Mouse (Mus musculus) liver, embryonic 11.5 days (tissue): ENCODE measurements around the gene 6030408B16Rik. TPM values are rescaled to one million over a fixed set of nuclear protein-coding genes. Genes with fewer than 3 reads are reported as not detected.

ENCODE experiments used
- ATAC-seq: fragments of 200-750 bp; cut with Nextera tagmentation; replicated peaks from 2 replicates; pipeline ENCODE4 v1.8.0; 2017; ENCODE audit warnings: moderate number of reproducible peaks, mild to moderate bottlenecking, moderate TSS enrichment, moderate library complexity; ENCODE audit not compliant: low FRiP score
- DNase-seq: peaks from one replicate; pipeline ENCODE4 v3.0.0-alpha.2; 2017; ENCODE audit warnings: low spot score
- H3K27ac ChIP-seq: fragments of 300-500 bp; sonication (generic); 2 replicates; pipeline ENCODE4 v1.5.1; 2014; ENCODE audit warnings: mild to moderate bottlenecking, low read depth, low read length, control low read depth
- H3K27me3 ChIP-seq: fragments of 300-500 bp; sonication (generic); replicated peaks from 2 replicates; pipeline ENCODE4 v1.6.1; 2014; ENCODE audit warnings: low read length, mixed read lengths; ENCODE audit not compliant: control insufficient read depth, insufficient read depth
- H3K36me3 ChIP-seq: fragments of 300-500 bp; sonication (generic); 2 replicates; pipeline ENCODE4 v1.6.1; 2014; ENCODE audit warnings: mild to moderate bottlenecking, low read length, moderate library complexity, mixed read lengths; ENCODE audit not compliant: control insufficient read depth, insufficient read depth
- H3K4me1 ChIP-seq: fragments of 300-500 bp; sonication (generic); replicated peaks from 2 replicates; pipeline ENCODE4 v1.6.1; 2014; ENCODE audit warnings: low read length, mixed read lengths; ENCODE audit not compliant: control insufficient read depth, insufficient read depth
- H3K4me2 ChIP-seq: fragments of 300-500 bp; sonication (generic); 2 replicates; pipeline ENCODE4 v1.6.1; 2014; ENCODE audit warnings: mild to moderate bottlenecking, control low read depth, moderate library complexity
- H3K4me3 ChIP-seq: fragments of 300-500 bp; sonication (generic); 2 replicates; pipeline ENCODE4 v1.5.1; 2014; ENCODE audit warnings: low read depth, low read length, control low read depth
- H3K9ac ChIP-seq: fragments of 300-500 bp; sonication (generic); 2 replicates; pipeline ENCODE4 v1.6.1; 2014; ENCODE audit warnings: low read depth, low read length, control low read depth
- H3K9me3 ChIP-seq: fragments of 300-500 bp; sonication (generic); 2 replicates; pipeline ENCODE4 v1.6.1; 2016; ENCODE audit warnings: low read length, inconsistent platforms, mixed read lengths; ENCODE audit not compliant: control insufficient read depth
- WGBS: fragments of 180-500 bp; shearing (Covaris S2); extraction: QIAGEN DNeasy Blood & Tissue Kit; methylation state at CpG from one replicate; pipeline ENCODE4 v1.1.7; 2014; 5-methylcytosine and 5-hydroxymethylcytosine counted together
- polyA plus RNA-seq: library from polyadenylated mRNA; unstranded; fragments of >200 nt; fragmentation: Nextera tagmentation; extraction: Ambion mirVana; gene quantifications from 2 replicates; pipeline ENCODE4 v1.2.1, GENCODE M21; 2014

6030408B16Rik gene
- polyA plus RNA-seq, 1 experiment from 2014 or later, result 0.58 TPM

GRCm38 (mm10) chr15:101339537-101339936 is 46.5 kb downstream of the 6030408B16Rik start:
- H3K27me3 ChIP-seq, result 0 out of 2 replicates have a peak, but pooled peaks cover 6% of the 10 kb centered on the region
- H3K4me1 ChIP-seq, result peaks cover 11% of the 10 kb centered on the region
- H3K9me3 ChIP-seq, result no peaks in the 10 kb centered on the region
- H3K9ac ChIP-seq, result no peak overlapping the region
- 0% methylated on average over 2 of the region's 2 CpGs for WGBS
- H3K27ac ChIP-seq, result no peak overlapping the region
- H3K4me2 ChIP-seq, result no peak overlapping the region
- no peaks in the 10 kb centered on the region for H3K36me3 ChIP-seq
- ATAC-seq, result peak; percentile 33; the same call in 1 of the 2 replicates
- peak; percentile 73 for DNase-seq
- no peak overlapping the region for H3K4me3 ChIP-seq

- ATAC-seq, result no peak
- WGBS, result 55% methylated on average over 5 of the region's 5 CpGs
- DNase-seq, result no peak
- H3K4me3 ChIP-seq, result no peak overlapping the region
- no peaks in the 10 kb centered on the region for H3K36me3 ChIP-seq
- H3K9me3 ChIP-seq, result no peaks in the 10 kb centered on the region
- no peak overlapping the region for H3K4me2 ChIP-seq
- no peak overlapping the region for H3K27ac ChIP-seq
- 0 out of 2 replicates have a peak, but pooled peaks cover 3% of the 10 kb centered on the region for H3K27me3 ChIP-seq
- no peak overlapping the region for H3K9ac ChIP-seq
- peaks cover 2% of the 10 kb centered on the region; the same call in 1 of the 2 replicates for H3K4me1 ChIP-seq
Measured at GRCm38 (mm10) chr15:101341797-101342515, 48.9 kb downstream of the 6030408B16Rik start.

Other genes starting within 250 kb of the 6030408B16Rik start
- not detected in 2 replicates for gene Gm47841, start 245.8 kb upstream of the 6030408B16Rik start, polyA plus RNA-seq
- 0.27 and 0.40 TPM in 2 replicates for gene Fignl2, start 214.6 kb upstream of the 6030408B16Rik start, polyA plus RNA-seq
- gene Ankrd33, start 177.5 kb upstream of the 6030408B16Rik start, polyA plus RNA-seq, result not detected in 2 replicates
- 2.5 TPM in 2 replicates for gene Acvrl1, start 164.7 kb upstream of the 6030408B16Rik start, polyA plus RNA-seq
- gene Acvr1b, start 119.1 kb upstream of the 6030408B16Rik start, polyA plus RNA-seq, result 4.2 and 4.4 TPM in 2 replicates
- gene Grasp, start 69.0 kb upstream of the 6030408B16Rik start, polyA plus RNA-seq, result 1.5 and 1.7 TPM in 2 replicates
- gene Nr4a1, start 38.9 kb upstream of the 6030408B16Rik start, polyA plus RNA-seq, result 1.8 and 2.4 TPM in 2 replicates
- gene Atg101, start 8.9 kb upstream of the 6030408B16Rik start, polyA plus RNA-seq, result 52.6 and 54.9 TPM in 2 replicates
- 0.23 TPM in 1 of 2 replicates, not detected in the other for gene Krt80, start 77.0 kb downstream of the 6030408B16Rik start, polyA plus RNA-seq
- 13.3 and 13.9 TPM in 2 replicates for gene Krt7, start 117.8 kb downstream of the 6030408B16Rik start, polyA plus RNA-seq
- not detected in 2 replicates for gene Krt87, start 145.6 kb downstream of the 6030408B16Rik start, polyA plus RNA-seq
- gene Krt88, start 154.5 kb downstream of the 6030408B16Rik start, polyA plus RNA-seq, result not detected in 2 replicates
- gene Krt81, start 170.5 kb downstream of the 6030408B16Rik start, polyA plus RNA-seq, result not detected in 2 replicates
- not detected in 2 replicates for gene Krt86, start 180.3 kb downstream of the 6030408B16Rik start, polyA plus RNA-seq
- gene Krt83, start 198.3 kb downstream of the 6030408B16Rik start, polyA plus RNA-seq, result not detected in 2 replicates
- gene Gm49425, start 224.0 kb downstream of the 6030408B16Rik start, polyA plus RNA-seq, result not detected in 2 replicates
- not detected in 2 replicates for gene Krt84, start 239.6 kb downstream of the 6030408B16Rik start, polyA plus RNA-seq